Mouse (Mus musculus) ES-Bruce4 (cell line): ENCODE data around the gene Vezt.

Experiments used
- CTCF ChIP-seq: IDR thresholded peaks from one replicate; pipeline ENCODE4 v1.8.1; 2011; ENCODE audit warnings: low read depth, low read length
- EP300 ChIP-seq: IDR thresholded peaks from 2 replicates; pipeline ENCODE4 v1.6.1; 2011; ENCODE audit warnings: low read depth, low read length; ENCODE audit not compliant: insufficient read depth
- POLR2A ChIP-seq: IDR thresholded peaks from one replicate; pipeline ENCODE4 v1.8.1; 2011; ENCODE audit warnings: low read length; ENCODE audit not compliant: insufficient read depth

DNA sequence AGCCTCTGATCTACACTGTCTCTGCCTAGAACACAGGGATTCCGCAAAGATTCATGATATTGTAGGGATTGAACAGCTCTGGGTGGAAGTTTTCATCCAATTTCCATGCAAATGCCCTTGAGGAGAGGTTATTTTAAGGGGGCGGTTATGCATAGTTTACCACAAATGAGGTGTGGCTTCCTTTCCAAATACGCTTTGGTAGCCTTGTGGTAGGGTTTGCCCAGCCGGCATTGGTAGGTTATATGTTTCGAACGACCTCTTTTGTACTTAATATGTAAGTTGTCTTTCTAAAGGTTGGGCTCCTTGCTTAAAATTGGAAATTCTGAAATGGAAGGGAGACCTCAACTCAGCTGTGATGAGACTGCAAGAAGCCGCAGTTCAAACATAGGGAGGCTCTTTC is 127.1 kb downstream of the Vezt start:
- no peak for TF ChIP-seq CTCF
- no peak for TF ChIP-seq EP300
- no peak for TF ChIP-seq POLR2A
